Mouse (Mus musculus): ENCODE data around the gene Hcfc2. TPM values are rescaled to one million over a fixed set of nuclear protein-coding genes. Genes with fewer than 3 reads are reported as not detected.

The Hcfc2 gene
- total RNA-seq, 2 experiments from 2014 or later, result 46.7 to 51.5 TPM

DNA sequence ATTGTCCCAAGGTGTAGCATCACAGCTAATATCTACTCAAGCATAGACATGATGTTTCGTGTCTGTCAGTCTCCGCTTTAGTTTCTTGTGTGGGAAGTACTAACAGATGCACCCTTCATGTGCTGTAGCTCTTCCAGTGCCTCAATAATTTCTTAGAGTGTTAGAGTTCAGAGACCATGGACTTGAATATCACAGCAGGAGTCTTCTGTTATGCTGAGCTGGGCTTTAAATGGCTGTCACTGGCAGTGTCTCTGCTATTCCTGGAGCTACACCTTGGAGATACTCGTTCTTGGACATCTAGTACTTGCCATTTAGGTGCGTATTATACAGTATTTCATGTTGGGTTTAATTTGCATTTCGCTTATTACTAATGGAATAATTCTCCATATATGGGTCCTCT, 49.3 kb downstream of the Hcfc2 start:
- TF ChIP-seq CTCF (conservative IDR thresholded peaks at IDR 0.05), result no peak
- Histone ChIP-seq H3K27ac (no peak overlapping the region), H3K4me3 (no peak overlapping the region)
- DNase-seq (ENCODE audit: low spot score in 2 of 2), result no peak

DNA sequence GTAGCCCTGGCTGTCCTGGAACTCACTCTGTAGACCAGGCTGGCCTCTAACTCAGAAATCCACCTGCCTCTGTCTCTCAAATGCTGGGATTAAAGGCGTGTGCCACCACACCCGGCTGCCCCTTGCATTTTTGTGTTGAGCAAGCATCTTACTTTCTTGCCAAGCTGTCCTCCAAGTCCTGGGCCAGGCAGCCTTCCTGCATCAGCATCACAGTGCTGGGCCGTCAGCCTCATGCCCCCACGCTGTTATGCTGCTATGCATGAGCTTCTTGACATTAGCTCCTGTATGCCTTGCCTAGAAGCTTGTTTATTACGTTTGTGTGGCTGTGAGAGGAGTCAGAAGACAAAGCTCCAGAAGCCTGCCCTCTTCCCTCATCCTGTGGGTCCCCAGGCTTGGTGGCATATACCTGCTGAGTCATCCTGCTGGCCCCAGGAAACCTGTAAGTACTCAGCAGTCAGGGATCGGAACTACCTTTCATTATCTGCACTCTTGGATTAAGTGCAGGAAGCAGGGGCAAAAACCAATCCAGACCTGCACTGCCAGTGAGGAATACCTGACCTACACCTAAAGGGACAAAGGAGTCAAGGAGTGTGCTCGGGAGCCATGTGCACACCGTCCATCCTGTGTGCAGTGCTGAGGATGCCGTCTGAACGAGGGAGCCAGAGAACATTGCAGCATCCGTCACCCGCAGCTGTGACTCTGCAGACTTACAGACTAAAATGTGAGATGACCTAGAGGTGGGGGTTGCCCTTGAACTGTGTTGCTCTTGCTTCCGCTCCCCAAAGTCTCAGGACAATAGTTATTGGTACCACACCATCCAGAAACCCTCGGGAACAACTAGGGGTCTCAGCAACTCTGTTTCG, 51.3 kb downstream of the Hcfc2 start:
- Histone ChIP-seq H3K4me3 (no peak overlapping the region), H3K27ac (peak overlapping the region; percentile 23; the same call in 1 of the 2 replicates)
- no peak for DNase-seq (ENCODE audit: low spot score in 2 of 2)
- TF ChIP-seq CTCF (conservative IDR thresholded peaks at IDR 0.05), result no peak

- DNase-seq (ENCODE audit: low spot score in 2 of 2), result no peak
- H3K4me3 ChIP-seq, result no peak overlapping the region
- H3K27ac ChIP-seq, result no peak overlapping the region
- no peak for TF ChIP-seq CTCF (conservative IDR thresholded peaks at IDR 0.05)
Observed at GRCm38 (mm10) chr10:82750778-82751177, 54.8 kb downstream of the Hcfc2 start.

DNA sequence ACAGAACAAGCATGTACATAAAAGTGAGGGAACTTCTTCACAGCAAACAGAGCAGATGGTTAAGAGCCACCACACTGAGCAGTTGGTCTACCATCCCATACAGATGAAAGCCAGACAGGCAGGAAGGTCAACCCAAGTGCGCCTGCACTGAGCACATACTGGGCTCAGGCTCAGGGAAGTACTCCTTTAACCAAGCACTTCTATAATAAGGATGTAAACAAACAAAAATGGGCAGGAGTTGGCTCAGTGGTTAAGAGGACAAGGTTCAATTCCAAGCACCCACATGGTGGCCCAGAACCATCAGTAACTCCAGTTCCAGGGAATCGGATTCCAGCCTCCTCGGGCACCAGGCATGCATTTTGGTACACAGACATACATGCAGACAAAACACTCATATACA, 57.0 kb downstream of the Hcfc2 start:
- no peak for DNase-seq (ENCODE audit: low spot score in 2 of 2)
- no peak for TF ChIP-seq CTCF (conservative IDR thresholded peaks at IDR 0.05)
- Histone ChIP-seq H3K4me3 (no peak overlapping the region), H3K27ac (no peak overlapping the region)

DNA sequence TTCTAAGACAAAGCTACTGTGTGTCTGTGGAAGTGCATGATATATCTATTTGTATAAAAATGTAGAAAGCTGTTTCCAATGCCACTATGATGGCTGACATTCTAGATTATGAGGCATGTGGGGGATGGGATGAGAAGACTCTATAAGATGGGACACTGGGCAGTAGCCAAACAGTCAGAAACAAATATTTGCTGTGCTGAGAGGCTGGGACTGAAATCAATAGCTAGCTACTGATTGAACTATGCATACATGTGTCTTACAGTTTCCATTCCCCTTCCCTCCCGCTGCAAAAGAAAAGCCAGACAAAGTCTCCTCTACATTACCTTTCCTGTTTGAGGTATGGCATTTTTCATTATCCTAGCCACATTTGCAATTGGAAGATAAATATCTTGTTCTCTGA, 58.7 kb downstream of the Hcfc2 start:
- H3K4me3 ChIP-seq, result no peak overlapping the region
- TF ChIP-seq CTCF (conservative IDR thresholded peaks at IDR 0.05), result no peak
- no peak for DNase-seq (ENCODE audit: low spot score in 2 of 2)
- H3K27ac ChIP-seq, result no peak overlapping the region

GRCm38 (mm10) chr10:82755213-82755890, 59.4 kb downstream of the Hcfc2 start:
- Histone ChIP-seq H3K27ac (no peak overlapping the region), H3K4me3 (no peak overlapping the region)
- DNase-seq (ENCODE audit: low spot score in 2 of 2), result no peak
- no peak for TF ChIP-seq CTCF (conservative IDR thresholded peaks at IDR 0.05)

DNA sequence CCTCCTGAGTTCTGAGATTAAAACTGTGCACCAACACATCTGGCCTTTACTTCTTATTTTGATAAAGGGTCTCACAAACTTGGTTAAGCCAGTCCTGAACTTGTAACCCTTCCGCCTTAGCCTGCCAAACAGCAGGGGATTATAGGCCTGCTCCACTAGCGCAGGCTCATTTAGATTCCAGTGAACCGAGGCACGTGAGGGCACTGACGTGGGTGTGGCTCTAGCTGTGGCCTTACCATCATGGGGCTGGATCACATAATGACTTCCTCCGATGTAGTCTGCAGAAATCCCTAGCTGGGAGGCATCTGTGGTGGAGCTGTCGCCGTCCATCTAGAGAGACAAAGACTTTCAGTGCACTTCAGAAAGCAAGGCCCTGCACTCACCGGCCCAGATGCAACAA, 60.5 kb downstream of the Hcfc2 start:
- no peak overlapping the region for H3K27ac ChIP-seq
- no peak for TF ChIP-seq CTCF (conservative IDR thresholded peaks at IDR 0.05)
- no peak for DNase-seq (ENCODE audit: low spot score in 2 of 2)
- no peak overlapping the region for H3K4me3 ChIP-seq

- Histone ChIP-seq H3K27ac (no peak overlapping the region), H3K4me3 (no peak overlapping the region)
- DNase-seq (ENCODE audit: low spot score in 2 of 2), result no peak
- TF ChIP-seq CTCF (conservative IDR thresholded peaks at IDR 0.05), result no peak
Observed at GRCm38 (mm10) chr10:82757341-82757740, 61.4 kb downstream of the Hcfc2 start.

DNA sequence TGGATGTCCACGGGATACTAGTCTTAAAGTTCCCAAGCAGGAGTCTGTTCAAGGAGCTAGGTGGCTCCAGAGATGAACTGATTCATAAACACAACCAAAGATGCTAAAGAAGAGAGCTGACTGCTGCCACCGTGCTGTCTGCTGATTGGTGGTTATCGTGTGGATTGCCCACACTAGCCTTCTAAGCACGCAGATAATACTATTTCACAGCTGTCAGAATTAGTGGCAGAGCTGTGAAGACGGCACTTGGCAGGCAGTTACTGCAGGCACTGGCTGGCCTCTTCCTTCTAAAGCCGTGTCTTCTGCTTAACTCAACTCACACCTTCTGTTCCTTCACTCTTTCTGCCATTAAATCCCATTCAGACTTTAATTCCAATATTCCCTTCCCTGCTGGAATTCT, 62.4 kb downstream of the Hcfc2 start:
- H3K4me3 ChIP-seq, result no peak overlapping the region
- no peak for TF ChIP-seq CTCF (conservative IDR thresholded peaks at IDR 0.05)
- H3K27ac ChIP-seq, result no peak overlapping the region
- no peak for DNase-seq (ENCODE audit: low spot score in 2 of 2)

GRCm38 (mm10) chr10:82758878-82759277, 62.9 kb downstream of the Hcfc2 start:
- DNase-seq (ENCODE audit: low spot score in 2 of 2), result no peak
- TF ChIP-seq CTCF (conservative IDR thresholded peaks at IDR 0.05), result no peak
- Histone ChIP-seq H3K27ac (no peak overlapping the region), H3K4me3 (no peak overlapping the region)

- no peak for TF ChIP-seq CTCF (conservative IDR thresholded peaks at IDR 0.05)
- DNase-seq (ENCODE audit: low spot score in 2 of 2), result no peak
- no peak overlapping the region for H3K4me3 ChIP-seq
Observed at GRCm38 (mm10) chr10:82759706-82760105, 63.7 kb downstream of the Hcfc2 start.

GRCm38 (mm10) chr10:82761037-82761811, 65.3 kb downstream of the Hcfc2 start:
- DNase-seq (ENCODE audit: low spot score in 2 of 2), result peak; percentile 62 to 74
- no peak for TF ChIP-seq CTCF (conservative IDR thresholded peaks at IDR 0.05)
- Histone ChIP-seq H3K4me3 (peak overlapping the region; percentile 76), H3K27ac (no peak overlapping the region)

More at GRCm38 (mm10) chr10:82759706-82760105, 63.7 kb downstream of the Hcfc2 start:
- no peak overlapping the region for H3K27ac ChIP-seq
